Comparison of ENCODE assay signal across 8 mouse cellular contexts in the genomic region with DNA sequence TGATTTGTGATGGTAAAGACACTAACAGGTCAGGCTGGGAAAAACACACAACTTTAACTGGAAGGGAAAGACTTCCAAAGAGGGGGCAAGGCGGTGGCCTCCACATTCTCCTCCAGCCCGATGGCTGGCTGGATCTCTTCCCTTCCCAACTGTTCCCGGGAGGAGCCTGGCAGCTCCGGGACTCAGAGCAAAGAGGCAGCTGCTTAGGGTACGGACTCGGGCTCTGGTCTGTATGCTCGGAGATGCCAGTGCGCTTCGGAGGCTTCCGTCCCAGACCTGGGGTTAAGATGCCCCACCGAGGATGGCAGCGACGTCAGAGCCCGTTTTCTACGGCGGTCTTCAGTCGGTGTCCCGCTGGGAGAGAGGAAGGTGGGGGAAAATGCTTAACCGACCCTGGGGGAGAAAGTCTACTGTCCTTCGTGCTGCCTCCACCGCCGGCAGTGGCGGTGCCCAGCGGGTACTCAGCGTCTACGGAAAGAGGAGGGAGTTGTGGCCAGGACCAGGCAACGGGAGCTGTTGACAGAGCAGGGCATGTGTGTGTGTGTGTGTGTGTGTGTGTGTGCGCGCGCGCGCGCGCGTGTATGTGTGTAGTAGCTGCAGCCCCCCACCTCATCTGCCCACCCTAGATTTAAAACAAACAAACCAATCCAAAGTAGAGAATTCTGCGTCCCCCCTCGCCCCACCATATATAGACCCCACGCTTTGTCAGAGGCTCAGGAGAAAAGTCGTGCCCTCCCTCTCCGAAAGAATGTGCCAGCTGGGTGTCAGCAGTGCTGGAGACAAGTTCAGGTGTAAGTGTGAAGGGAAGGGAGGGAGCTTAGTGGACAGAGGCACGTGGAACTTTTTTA. TPM values are rescaled to one million over a fixed set of nuclear protein-coding genes. Genes with fewer than 3 reads are reported as not detected.
A peak's percentile ranks its signal among the peaks of the same experiment; 100 is the strongest.
DNase-seq lines count a peak whose midpoint lies in the region; ATAC-seq and TF ChIP-seq lines count a peak whose summit lies in the region.

No protein-coding gene starts in this region.

- peak overlapping the region; percentile 55 for H3K27ac ChIP-seq in cortical plate, adult 2 months (ENCODE audit: insufficient read depth, low read length)
- H3K27ac ChIP-seq in liver, embryonic 14.5 days = no peak overlapping the region
- peak overlapping the region; percentile 94 for H3K27ac ChIP-seq in neural tube, embryonic 15.5 days (replicated peaks)

- peaks cover 46% of the 10 kb centered on the region for H3K27me3 ChIP-seq in liver, embryonic 14.5 days (ENCODE audit: control insufficient read depth, insufficient read depth, low read length)
- H3K27me3 ChIP-seq in neural tube, embryonic 15.5 days (replicated peaks) = no peaks in the 10 kb centered on the region

- TF ChIP-seq POLR2A in cortical plate, adult 2 months (IDR thresholded peaks at IDR 0.05; ENCODE audit: extremely low read depth, insufficient read depth, low read length) = 0 out of 2 replicates have a peak, but pooled peaks have one; percentile 33

- peaks cover 1% of the 10 kb centered on the region for H3K4me1 ChIP-seq in cortical plate, adult 2 months (ENCODE audit: control insufficient read depth, insufficient read depth, low read length)
- H3K4me1 ChIP-seq in liver, embryonic 14.5 days (replicated peaks; ENCODE audit: control insufficient read depth in 2 of 2, insufficient read depth in 2 of 2, low read length in 1 of 2) = 0 out of 4 replicates have a peak, but pooled peaks cover 0 to 2% of the 10 kb centered on the region in 2 experiments
- peaks cover 43% of the 10 kb centered on the region for H3K4me1 ChIP-seq in neural tube, embryonic 15.5 days

- WGBS in liver, embryonic 14.5 days (ENCODE audit: insufficient replicate concordance) = 1% methylated on average over 41 of the region's 41 CpGs
- WGBS in neural tube, embryonic 15.5 days = 0% methylated on average over 32 of the region's 41 CpGs

- DNase-seq in layer of hippocampus, postnatal 10 days (ENCODE audit: low spot score in 2 of 2) = peak; percentile 53 to 65
- no peak for DNase-seq in layer of hippocampus, adult 9-11 months
- DNase-seq in heart, adult 18-20 months = peak; percentile 17 to 54
- DNase-seq in kidney, adult 9 months = peak; percentile 22
- DNase-seq in liver, embryonic 14.5 days (ENCODE audit: low read depth in 3 of 3, low spot score in 3 of 3) = no peak
- no peak for DNase-seq in spleen, postnatal 10 days (ENCODE audit: low spot score in 2 of 2)

- no peak for TF ChIP-seq CTCF in cortical plate, adult 2 months (IDR thresholded peaks at IDR 0.05; ENCODE audit: extremely low read depth, insufficient read depth, low read length)
- TF ChIP-seq CTCF in liver, embryonic 14.5 days (IDR thresholded peaks at IDR 0.05; ENCODE audit: low read depth) = no peak

- H3K9ac ChIP-seq in liver, embryonic 14.5 days (replicated peaks) = no peak overlapping the region
- peak overlapping the region; percentile 77 for H3K9ac ChIP-seq in neural tube, embryonic 15.5 days (replicated peaks)

- peak overlapping the region; percentile 77 for H3K4me2 ChIP-seq in liver, embryonic 14.5 days (ENCODE audit: low read depth)
- H3K4me2 ChIP-seq in neural tube, embryonic 15.5 days = peak overlapping the region; percentile 89

- H3K9me3 ChIP-seq in liver, embryonic 14.5 days (ENCODE audit: control insufficient read depth, low read length) = no peaks in the 10 kb centered on the region
- H3K9me3 ChIP-seq in neural tube, embryonic 15.5 days (replicated peaks) = no peaks in the 10 kb centered on the region

- TF ChIP-seq EP300 in liver, embryonic 14.5 days (IDR thresholded peaks at IDR 0.05; ENCODE audit: low read depth) = no peak

- H3K4me3 ChIP-seq in cortical plate, adult 2 months (ENCODE audit: insufficient read depth, low read length) = peak overlapping the region; percentile 79
- peak overlapping the region; percentile 18 to 64 for H3K4me3 ChIP-seq in liver, embryonic 14.5 days (ENCODE audit: insufficient read depth in 1 of 2, low read depth in 2 of 2, low read length in 2 of 2)
- peak overlapping the region; percentile 58 for H3K4me3 ChIP-seq in neural tube, embryonic 15.5 days (replicated peaks)

- H3K36me3 ChIP-seq in liver, embryonic 14.5 days (replicated peaks; ENCODE audit: control insufficient read depth, insufficient read depth, low read depth) = no peaks in the 10 kb centered on the region
- no peaks in the 10 kb centered on the region for H3K36me3 ChIP-seq in neural tube, embryonic 15.5 days

- ATAC-seq in liver, embryonic 14.5 days (ENCODE audit: insufficient read depth) = no peak
- ATAC-seq in neural tube, embryonic 15.5 days (ENCODE audit: low FRiP score) = peak; percentile 69

RNA-seq across cellular contexts. Expression of a gene that starts 2.0 kb away (rescaled TPM):
- 10 to 100 TPM; 40.8 to 46.8 TPM for total RNA-seq in layer of hippocampus, postnatal 10 days (2021)
- polyA plus RNA-seq in cortical plate, adult 2 months (2012; rRNA removed) = 16.3 and 17.4 TPM in 2 replicates
- total RNA-seq in heart, adult 18-20 months (2021) = 10 to 100 TPM; 18.1 to 18.9 TPM
- polyA plus RNA-seq in liver, embryonic 14.5 days (2012; rRNA removed) = 0.43 and 0.68 TPM in 2 replicates
- 0.67 and 0.80 TPM in 2 replicates for polyA plus RNA-seq in liver, embryonic 14.5 days (2014; fragmentation: Nextera tagmentation; extraction: Ambion mirVana)
- polyA plus RNA-seq in neural tube, embryonic 15.5 days (2015; fragmentation: Nextera tagmentation; extraction: Ambion mirVana) = 164 and 222 TPM in 2 replicates

Comparison
In these comparisons a context has a peak if more than half of its experiments do, and no peak if none do; other contexts are left out.
1. DNase-seq: peak in layer of hippocampus, postnatal 10 days (2 of 2), heart, adult 18-20 months (2 of 2) and kidney, adult 9 months (single experiment); none in layer of hippocampus, adult 9-11 months (single experiment), liver, embryonic 14.5 days (0 of 3) and spleen, postnatal 10 days (0 of 2).
2. Peak in every context shown above with its lines, with median percentiles within 50 percentile points of each other: H3K4me3 ChIP-seq.